Mouse (Mus musculus): ENCODE data around the gene Ppef2. TPM values are rescaled to one million over a fixed set of nuclear protein-coding genes. Genes with fewer than 3 reads are reported as not detected.

Gene Ppef2
- polyA plus RNA-seq, 1 experiment from 2014 or later = not detected

GRCm38 (mm10) chr5:92183071-92183830 lies 72.8 kb downstream of the Ppef2 start:
- peaks cover 6% of the 10 kb centered on the region for H3K36me3 ChIP-seq (ENCODE audit: control insufficient read depth, insufficient read depth, low read length)
- H3K9ac ChIP-seq (ENCODE audit: low read length) = no peak overlapping the region
- DNase-seq (ENCODE audit: low spot score) = no peak
- WGBS = 87% methylated on average over 8 of the region's 8 CpGs
- no peaks in the 10 kb centered on the region for H3K9me3 ChIP-seq (ENCODE audit: control insufficient read depth, low read length)
- no peak overlapping the region for H3K4me3 ChIP-seq (ENCODE audit: low read depth, low read length)
- no peak overlapping the region for H3K27ac ChIP-seq (ENCODE audit: low read depth, low read length)
- no peak for ATAC-seq (ENCODE audit: insufficient read depth, low FRiP score, low TSS enrichment)
- H3K4me1 ChIP-seq (ENCODE audit: control insufficient read depth, insufficient read depth, low read length) = no peaks in the 10 kb centered on the region
- no peak overlapping the region for H3K4me2 ChIP-seq (ENCODE audit: low read depth)
- H3K27me3 ChIP-seq (ENCODE audit: control insufficient read depth, insufficient read depth, low read length) = no peaks in the 10 kb centered on the region

Other genes starting within 250 kb of the Ppef2 start
- gene Cdkl2, start 212.4 kb downstream of the Ppef2 start, polyA plus RNA-seq (2014; fragmentation: Nextera tagmentation; extraction: Ambion mirVana) = 0.93 TPM in 2 replicates
- 301 and 308 TPM in 2 replicates for gene G3bp2, start 172.6 kb downstream of the Ppef2 start, polyA plus RNA-seq (2014; fragmentation: Nextera tagmentation; extraction: Ambion mirVana)
- gene Uso1, start 118.3 kb downstream of the Ppef2 start, polyA plus RNA-seq (2014; fragmentation: Nextera tagmentation; extraction: Ambion mirVana) = 26.9 and 28.1 TPM in 2 replicates
- gene U90926, start 40.9 kb downstream of the Ppef2 start, polyA plus RNA-seq (2014; fragmentation: Nextera tagmentation; extraction: Ambion mirVana) = not detected in 2 replicates
- 5.2 and 6.1 TPM in 2 replicates for gene Naaa, start 21.9 kb upstream of the Ppef2 start, polyA plus RNA-seq (2014; fragmentation: Nextera tagmentation; extraction: Ambion mirVana)
- 37.8 and 38.7 TPM in 2 replicates for gene Sdad1, start 54.2 kb upstream of the Ppef2 start, polyA plus RNA-seq (2014; fragmentation: Nextera tagmentation; extraction: Ambion mirVana)
- not detected in 2 replicates for gene Cxcl9, start 71.8 kb upstream of the Ppef2 start, polyA plus RNA-seq (2014; fragmentation: Nextera tagmentation; extraction: Ambion mirVana)
- 6.8 and 7.5 TPM in 2 replicates for gene Art3, start 75.5 kb upstream of the Ppef2 start, polyA plus RNA-seq (2014; fragmentation: Nextera tagmentation; extraction: Ambion mirVana)
- gene Cxcl10, start 92.6 kb upstream of the Ppef2 start, polyA plus RNA-seq (2014; fragmentation: Nextera tagmentation; extraction: Ambion mirVana) = 0.59 TPM in 1 of 2 replicates, not detected in the other
- gene Nup54, start 178.9 kb upstream of the Ppef2 start, polyA plus RNA-seq (2014; fragmentation: Nextera tagmentation; extraction: Ambion mirVana) = 64.2 and 67.0 TPM in 2 replicates